Mouse (Mus musculus) heart, embryonic 10.5 days (tissue): ENCODE results near the gene Bsg. TPM values are rescaled to one million over a fixed set of nuclear protein-coding genes. Genes with fewer than 3 reads are reported as not detected.
"Not testable (repeated sequence)": the region's sequence is repeated elsewhere in the genome, so short reads cannot be mapped to it uniquely, and the experiment has no call there.

ENCODE experiments used
- DNase-seq: peaks from one replicate; pipeline ENCODE4 v3.0.0-alpha.2; 2017; ENCODE audit warnings: low spot score
- H3K27ac ChIP-seq: fragments of 300-500 bp; sonication (generic); 2 replicates; pipeline ENCODE4 v1.5.1; 2016; ENCODE audit warnings: mild to moderate bottlenecking
- H3K27me3 ChIP-seq: fragments of 300-500 bp; sonication (generic); 2 replicates; pipeline ENCODE4 v1.6.1; 2016; ENCODE audit warnings: mild to moderate bottlenecking; ENCODE audit not compliant: poor library complexity, insufficient read depth, severe bottlenecking
- H3K36me3 ChIP-seq: fragments of 300-500 bp; sonication (generic); 2 replicates; pipeline ENCODE4 v1.6.1; 2016; ENCODE audit warnings: mild to moderate bottlenecking, moderate library complexity
- H3K4me1 ChIP-seq: fragments of 300-500 bp; sonication (generic); 2 replicates; pipeline ENCODE4 v1.6.1; 2016; ENCODE audit warnings: mild to moderate bottlenecking
- H3K4me3 ChIP-seq: fragments of 300-500 bp; sonication (generic); 2 replicates; pipeline ENCODE4 v1.5.1; 2016; ENCODE audit warnings: mild to moderate bottlenecking, moderate library complexity
- H3K9me3 ChIP-seq: fragments of 300-500 bp; sonication (generic); 2 replicates; pipeline ENCODE4 v1.6.1; 2016; ENCODE audit warnings: mild to moderate bottlenecking, moderate library complexity
- WGBS: fragments of 180-500 bp; shearing (Covaris S2); methylation state at CpG from one replicate; pipeline ENCODE4 v1.1.7; 2016; 5-methylcytosine and 5-hydroxymethylcytosine counted together
- polyA plus RNA-seq: library from polyadenylated mRNA; unstranded; fragments of >200 nt; fragmentation: Nextera tagmentation; extraction: Ambion mirVana; gene quantifications from 2 replicates; pipeline ENCODE4 v1.2.1, GENCODE M21; 2016

Bsg gene
- polyA plus RNA-seq, 1 experiment from 2014 or later = 1,251 TPM

DNA sequence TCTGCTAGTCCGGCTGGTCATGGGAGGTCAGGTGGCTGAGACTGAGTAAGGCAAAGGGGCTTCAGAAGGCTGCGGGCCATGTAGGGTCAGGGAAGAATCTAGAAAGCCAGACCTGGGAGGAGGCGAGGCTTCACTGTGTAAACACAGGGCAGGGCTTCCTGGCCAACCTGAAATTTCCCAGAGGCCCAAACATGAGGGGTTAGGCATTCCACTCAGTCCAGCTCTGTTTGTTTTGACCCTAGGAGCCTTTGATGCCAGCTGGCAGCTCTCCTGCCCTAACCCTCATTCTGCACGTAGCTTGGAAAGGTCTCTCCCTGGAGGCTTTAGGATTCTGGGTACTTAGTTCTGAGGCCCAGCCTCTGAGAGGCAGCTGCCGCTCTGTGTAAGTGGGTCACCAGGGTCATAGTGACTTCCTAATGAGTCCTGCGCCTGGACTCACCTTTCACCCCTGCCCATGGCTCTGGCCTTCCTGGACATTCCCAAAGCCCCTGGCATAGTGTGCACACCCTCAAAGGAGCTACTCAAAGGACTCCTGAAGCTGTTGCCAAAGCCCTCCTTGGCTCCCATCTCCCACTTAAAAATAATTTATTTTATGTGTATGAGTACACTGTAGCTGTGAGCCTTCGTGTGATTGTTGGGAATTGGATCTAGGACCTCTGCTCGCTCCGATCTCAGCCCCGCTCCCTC, 2.7 kb upstream of the Bsg start:
- H3K9me3 ChIP-seq = no peaks in the 10 kb centered on the region
- peak overlapping the region; percentile 81 for H3K27ac ChIP-seq
- peak; percentile 76 for DNase-seq
- H3K4me3 ChIP-seq = peak overlapping the region; percentile 8; the same call in 1 of the 2 replicates
- peaks cover 6% of the 10 kb centered on the region for H3K36me3 ChIP-seq
- WGBS = 49% methylated on average over 10 of the region's 10 CpGs
- H3K27me3 ChIP-seq = no peaks in the 10 kb centered on the region
- peaks cover 40% of the 10 kb centered on the region for H3K4me1 ChIP-seq

DNA sequence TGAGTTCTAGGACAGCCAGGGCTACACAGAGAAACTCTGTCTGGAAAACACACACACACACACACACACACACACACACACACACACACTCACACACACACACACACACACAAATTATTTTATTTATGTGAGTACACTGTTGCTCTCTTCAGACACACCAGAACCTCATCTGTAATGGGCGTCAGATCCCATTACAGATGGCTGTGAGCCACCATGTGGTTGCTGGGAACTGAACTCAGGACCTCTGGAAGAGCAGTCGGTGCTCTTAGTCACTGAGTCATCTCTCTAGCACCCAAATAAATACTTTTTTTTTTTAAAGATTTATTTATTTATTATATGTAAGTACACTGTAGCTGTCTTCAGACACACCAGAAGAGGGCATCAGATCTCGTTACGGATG, 1.3 kb upstream of the Bsg start:
- DNase-seq, H3K27me3 ChIP-seq, H3K4me3 ChIP-seq, H3K27ac ChIP-seq, H3K9me3 ChIP-seq: not testable (repeated sequence)
- peaks cover 20% of the 10 kb centered on the region for H3K36me3 ChIP-seq
- H3K4me1 ChIP-seq = peaks cover 52% of the 10 kb centered on the region
- WGBS = 88% methylated on average over 4 of the region's 4 CpGs

DNA sequence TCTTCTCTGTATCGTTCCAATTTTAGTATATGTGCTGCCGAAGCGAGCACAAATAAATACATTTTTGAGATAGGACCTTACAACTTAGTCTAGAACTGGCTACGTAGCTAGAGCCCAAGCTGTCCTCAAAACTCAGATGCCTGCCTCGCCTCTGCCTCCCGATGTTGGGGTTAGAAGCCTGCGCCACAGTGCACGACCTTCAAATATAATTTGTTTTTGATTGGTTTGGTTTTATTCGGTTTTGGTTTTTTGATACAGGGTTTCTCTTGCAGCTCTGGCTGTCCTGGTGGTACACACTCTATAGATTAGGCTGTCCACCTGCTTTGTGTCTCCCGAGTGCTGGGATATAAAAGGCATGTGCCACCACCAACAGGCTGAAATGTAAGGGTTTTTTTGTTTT, 750 bp upstream of the Bsg start:
- Histone ChIP-seq H3K4me1 (peaks cover 58% of the 10 kb centered on the region), H3K36me3 (peaks cover 25% of the 10 kb centered on the region), H3K27ac (peak overlapping the region; percentile 95)

DNA sequence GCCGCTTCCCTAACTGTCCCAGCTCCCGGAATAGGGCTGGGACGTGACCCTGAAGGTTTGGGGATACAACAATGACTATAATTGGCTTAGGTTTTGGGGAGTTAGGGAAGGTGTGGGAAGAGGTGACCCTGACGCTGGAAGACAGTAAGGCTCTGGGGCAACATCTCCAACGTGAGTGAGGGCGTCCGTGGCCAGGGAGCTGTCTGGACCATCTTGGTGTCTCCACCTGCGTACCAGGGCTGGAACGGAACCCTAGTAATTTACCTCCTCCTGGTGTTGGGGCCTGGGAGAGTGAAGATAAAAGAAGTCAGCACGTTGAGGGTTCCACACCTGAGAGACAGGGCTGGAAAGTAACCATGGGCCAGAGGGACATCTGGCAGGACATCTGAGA, 674 bp downstream of the Bsg start:
- Histone ChIP-seq H3K27me3 (no peaks in the 10 kb centered on the region), H3K36me3 (peaks cover 39% of the 10 kb centered on the region), H3K4me1 (peaks cover 70% of the 10 kb centered on the region), H3K27ac (peak overlapping the region; percentile 95), H3K4me3 (peak overlapping the region; percentile 74), H3K9me3 (no peaks in the 10 kb centered on the region)
- DNase-seq = no peak
- 5% methylated on average over 10 of the region's 10 CpGs for WGBS

More for the DNA sequence above, 750 bp upstream of the Bsg start:
- H3K4me3 ChIP-seq = peak overlapping the region; percentile 74
- no peaks in the 10 kb centered on the region for H3K9me3 ChIP-seq
- no peaks in the 10 kb centered on the region for H3K27me3 ChIP-seq
- WGBS = 73% methylated on average over 10 of the region's 10 CpGs
- no peak for DNase-seq

DNA sequence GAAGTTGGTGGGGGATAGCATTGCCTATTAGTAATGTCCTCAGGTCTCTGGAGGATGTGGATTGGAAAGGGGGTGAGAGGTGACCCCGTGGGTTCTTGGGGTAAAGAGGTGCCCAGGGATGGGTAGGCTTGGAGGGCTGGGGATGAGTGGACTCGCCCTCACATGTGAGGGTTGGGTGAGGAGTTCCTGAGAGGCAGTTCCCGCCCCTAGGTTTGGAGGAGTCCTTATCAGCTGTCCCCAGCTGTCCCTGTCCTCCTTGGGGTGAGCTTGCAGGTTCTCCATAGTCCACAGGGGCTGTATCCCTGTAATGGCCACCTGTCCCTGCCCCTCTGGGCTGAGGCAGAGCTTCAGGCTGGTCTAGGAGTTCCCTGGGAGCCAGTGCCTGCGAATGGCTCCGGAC, 1.7 kb downstream of the Bsg start:
- Histone ChIP-seq H3K4me3 (peak overlapping the region; percentile 74), H3K27ac (peak overlapping the region; percentile 95), H3K36me3 (peaks cover 49% of the 10 kb centered on the region), H3K9me3 (no peaks in the 10 kb centered on the region), H3K27me3 (no peaks in the 10 kb centered on the region), H3K4me1 (peaks cover 74% of the 10 kb centered on the region)
- 55% methylated on average over 5 of the region's 5 CpGs for WGBS
- DNase-seq = peak; percentile 93

DNA sequence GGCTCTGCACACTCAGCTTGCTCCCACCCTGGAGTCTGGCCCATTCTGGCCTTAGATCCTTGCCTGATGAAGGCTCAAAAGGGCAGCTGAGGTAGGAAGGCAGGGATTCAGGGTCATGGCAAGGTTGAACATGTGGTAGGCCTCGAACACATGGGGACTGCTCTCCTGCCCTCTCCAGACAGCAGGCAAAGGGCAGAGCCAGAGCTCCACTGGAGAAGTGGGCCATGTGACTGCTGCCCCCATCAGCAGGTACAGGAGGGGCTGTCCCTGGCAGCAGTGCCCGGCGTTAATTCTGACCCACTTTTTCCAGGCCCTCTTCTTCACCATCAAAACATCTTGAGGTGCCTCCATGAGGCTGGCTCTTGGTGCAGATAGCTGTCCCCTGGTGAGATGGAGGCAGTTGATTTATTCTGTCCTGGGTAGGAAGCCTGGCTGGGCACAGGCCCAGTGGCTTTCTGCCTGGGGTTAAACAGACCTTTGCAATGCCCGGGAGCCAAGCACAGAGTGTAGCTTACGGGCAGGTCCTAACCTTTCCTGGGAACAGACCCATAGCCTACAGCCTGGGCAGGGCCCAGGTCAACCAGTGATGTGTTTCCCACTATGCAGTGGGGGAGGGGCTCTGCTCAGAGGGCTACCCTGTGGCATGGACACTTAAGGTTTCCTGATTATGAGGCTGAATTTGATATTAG, 2.3 kb downstream of the Bsg start:
- H3K4me3 ChIP-seq = peak overlapping the region; percentile 74

DNA sequence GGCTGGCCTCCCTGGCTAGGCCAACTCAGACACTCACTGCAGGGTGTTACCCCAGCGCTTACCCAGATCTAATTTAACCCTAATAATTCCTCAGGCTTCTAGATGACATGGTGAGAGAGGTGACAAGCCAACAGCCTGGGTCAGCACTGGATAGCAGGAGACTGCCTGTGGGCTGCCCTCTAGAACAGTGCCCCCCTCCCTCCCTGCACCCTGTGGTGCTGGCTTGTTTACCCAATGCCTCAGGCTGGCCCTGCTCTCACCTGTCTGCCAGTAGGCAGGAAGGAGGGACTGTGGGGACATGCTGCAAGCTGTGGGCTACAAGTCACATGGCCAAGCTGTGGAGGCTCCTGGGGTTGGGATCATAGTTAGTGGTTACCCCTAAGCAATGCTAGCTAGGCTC, 2.9 kb downstream of the Bsg start:
- H3K27ac ChIP-seq = peak overlapping the region; percentile 95
- H3K9me3 ChIP-seq = no peaks in the 10 kb centered on the region
- no peaks in the 10 kb centered on the region for H3K27me3 ChIP-seq
- peaks cover 61% of the 10 kb centered on the region for H3K36me3 ChIP-seq
- no peak for DNase-seq
- H3K4me3 ChIP-seq = peak overlapping the region; percentile 74
- H3K4me1 ChIP-seq = peaks cover 73% of the 10 kb centered on the region
- 69% methylated on average over 1 of the region's 1 CpGs for WGBS

More for the DNA sequence above, 2.3 kb downstream of the Bsg start:
- WGBS = 78% methylated on average over 5 of the region's 5 CpGs
- Histone ChIP-seq H3K4me1 (peaks cover 74% of the 10 kb centered on the region), H3K27ac (peak overlapping the region; percentile 95; the same call in 1 of the 2 replicates), H3K9me3 (no peaks in the 10 kb centered on the region), H3K36me3 (peaks cover 55% of the 10 kb centered on the region), H3K27me3 (no peaks in the 10 kb centered on the region)
- no peak for DNase-seq

DNA sequence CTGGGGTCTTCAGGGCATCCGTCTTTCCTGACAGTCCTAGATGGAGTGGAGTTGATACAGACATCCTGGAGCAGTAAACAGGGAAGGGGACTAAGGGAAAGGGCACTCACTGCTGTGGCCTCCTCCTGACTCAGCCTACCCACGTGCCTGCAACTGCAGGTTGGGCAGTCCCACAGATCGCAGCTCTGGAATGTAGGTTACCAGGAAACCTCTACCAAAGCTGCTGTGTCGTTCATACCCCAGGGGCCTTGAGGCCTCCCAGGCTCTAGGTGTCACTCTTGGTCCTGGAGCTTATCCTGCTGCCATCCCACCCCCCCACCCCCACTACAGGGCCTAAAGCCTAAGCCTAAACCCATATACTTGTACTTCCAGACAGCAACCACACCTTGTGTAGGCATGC, 3.5 kb downstream of the Bsg start:
- WGBS = 47% methylated on average over 4 of the region's 4 CpGs
- no peak for DNase-seq
- no peak overlapping the region for H3K27ac ChIP-seq
- H3K36me3 ChIP-seq = peaks cover 62% of the 10 kb centered on the region
- H3K4me1 ChIP-seq = peaks cover 78% of the 10 kb centered on the region
- H3K4me3 ChIP-seq = peak overlapping the region; percentile 74
- H3K27me3 ChIP-seq = no peaks in the 10 kb centered on the region
- no peaks in the 10 kb centered on the region for H3K9me3 ChIP-seq

DNA sequence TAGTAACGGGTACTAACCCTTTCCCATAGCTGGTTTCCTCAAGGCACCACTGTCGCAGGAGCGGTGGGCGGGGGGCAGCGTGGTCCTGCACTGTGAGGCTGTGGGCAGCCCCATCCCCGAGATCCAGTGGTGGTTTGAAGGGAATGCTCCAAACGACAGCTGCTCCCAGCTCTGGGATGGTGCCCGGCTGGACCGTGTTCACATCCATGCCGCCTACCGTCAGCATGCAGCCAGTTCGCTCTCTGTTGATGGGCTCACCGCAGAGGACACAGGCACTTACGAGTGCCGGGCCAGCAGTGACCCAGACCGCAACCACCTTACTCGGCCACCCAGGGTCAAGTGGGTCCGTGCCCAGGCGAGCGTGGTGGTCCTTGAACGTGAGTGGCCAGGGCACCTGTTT, 4.4 kb downstream of the Bsg start:
- WGBS = 85% methylated on average over 21 of the region's 21 CpGs
- H3K4me1 ChIP-seq = peaks cover 76% of the 10 kb centered on the region
- no peak for DNase-seq
- H3K9me3 ChIP-seq = no peaks in the 10 kb centered on the region
- H3K27ac ChIP-seq = peak overlapping the region; percentile 54
- peaks cover 62% of the 10 kb centered on the region for H3K36me3 ChIP-seq
- peaks cover under 1% of the 10 kb centered on the region; the same call in 1 of the 2 replicates for H3K27me3 ChIP-seq
- H3K4me3 ChIP-seq = peak overlapping the region; percentile 22

DNA sequence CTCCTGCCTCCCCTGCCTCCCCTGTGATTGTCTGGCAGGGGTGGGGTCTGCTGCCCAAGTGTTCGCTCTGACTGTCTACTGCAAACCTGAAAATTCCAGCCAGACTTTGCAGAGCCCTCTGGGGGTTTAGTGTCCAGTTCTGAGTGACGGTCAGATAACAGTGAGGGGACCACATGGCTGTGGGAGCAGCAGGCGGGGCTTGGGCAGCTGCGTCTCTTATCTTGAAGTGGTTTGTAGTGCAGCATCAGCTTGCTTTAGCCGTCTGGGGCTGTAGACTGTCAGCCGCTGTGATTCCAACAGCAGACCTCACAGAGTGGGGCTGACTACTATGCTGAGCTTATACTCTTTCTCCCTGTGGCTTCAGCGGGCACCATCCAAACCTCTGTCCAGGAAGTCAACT, 5.0 kb downstream of the Bsg start:
- H3K36me3 ChIP-seq = peaks cover 62% of the 10 kb centered on the region
- peaks cover 75% of the 10 kb centered on the region for H3K4me1 ChIP-seq
- WGBS = 18% methylated on average over 7 of the region's 7 CpGs

DNA sequence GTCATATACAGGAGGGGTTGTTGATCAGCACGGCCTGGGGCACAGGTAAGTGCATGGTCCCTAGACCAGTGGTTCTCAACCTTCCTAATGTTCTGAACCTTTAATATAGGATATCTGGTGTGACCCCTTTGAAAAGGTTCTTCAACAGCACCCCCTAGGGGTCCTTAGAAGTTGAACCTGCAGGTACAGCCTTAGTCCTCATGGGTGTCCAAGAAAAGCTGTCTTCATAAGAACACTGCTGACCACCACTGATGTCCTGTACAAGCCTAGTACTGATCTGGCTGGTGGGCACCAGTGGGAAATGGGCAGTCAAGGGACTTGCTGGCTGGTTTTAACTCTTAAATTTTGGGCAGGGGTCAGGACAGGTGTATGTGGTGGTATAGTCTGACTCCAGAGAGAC, 7.7 kb downstream of the Bsg start:
- H3K27ac ChIP-seq = no peak overlapping the region
- peaks cover 64% of the 10 kb centered on the region for H3K4me1 ChIP-seq
- 76% methylated on average over 1 of the region's 1 CpGs for WGBS
- peaks cover 51% of the 10 kb centered on the region for H3K36me3 ChIP-seq
- DNase-seq = no peak
- peaks cover 3% of the 10 kb centered on the region; the same call in 1 of the 2 replicates for H3K9me3 ChIP-seq
- peaks cover 33% of the 10 kb centered on the region for H3K27me3 ChIP-seq
- no peak overlapping the region for H3K4me3 ChIP-seq

More for the DNA sequence above, 5.0 kb downstream of the Bsg start:
- DNase-seq = peak; percentile 94
- Histone ChIP-seq H3K27me3 (peaks cover 7% of the 10 kb centered on the region; the same call in 1 of the 2 replicates), H3K27ac (peak overlapping the region; percentile 54), H3K4me3 (peak overlapping the region; percentile 22), H3K9me3 (no peaks in the 10 kb centered on the region)

DNA sequence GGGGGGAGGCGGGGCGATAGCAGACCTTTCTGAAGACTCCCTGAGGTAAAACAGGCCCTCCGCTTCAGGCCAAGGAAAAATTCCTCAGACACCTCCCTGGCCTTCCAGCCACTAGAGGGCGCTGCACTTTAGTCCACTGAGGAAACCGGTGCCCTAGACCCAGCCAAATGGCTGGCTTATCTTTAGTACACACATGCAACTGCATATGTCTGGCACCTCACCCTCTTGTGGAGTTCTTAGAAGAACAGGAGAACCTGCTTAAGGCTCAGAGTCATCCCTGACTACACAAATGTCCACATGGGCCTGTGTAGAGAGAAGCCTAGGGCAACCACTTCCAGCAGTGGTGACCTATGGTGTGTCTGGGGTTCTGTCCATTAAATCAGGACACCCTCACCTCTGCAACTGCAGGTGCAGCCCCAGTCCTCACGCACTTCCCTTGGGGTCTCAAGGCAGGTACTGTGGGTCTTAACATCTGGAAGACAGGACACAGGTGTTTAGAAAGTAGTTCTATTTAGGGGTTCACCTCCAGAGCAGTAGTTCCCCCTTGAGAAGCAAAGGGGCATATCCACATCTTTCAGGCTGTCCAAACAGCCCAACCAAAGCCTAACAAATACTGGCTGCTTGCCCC, 8.3 kb downstream of the Bsg start:
- WGBS = 16% methylated on average over 4 of the region's 6 CpGs
- peak; percentile 95 for DNase-seq
- Histone ChIP-seq H3K9me3 (peaks cover 3% of the 10 kb centered on the region; the same call in 1 of the 2 replicates), H3K27ac (no peak overlapping the region), H3K4me3 (no peak overlapping the region), H3K27me3 (peaks cover 39% of the 10 kb centered on the region), H3K4me1 (peaks cover 64% of the 10 kb centered on the region), H3K36me3 (peaks cover 45% of the 10 kb centered on the region)

DNA sequence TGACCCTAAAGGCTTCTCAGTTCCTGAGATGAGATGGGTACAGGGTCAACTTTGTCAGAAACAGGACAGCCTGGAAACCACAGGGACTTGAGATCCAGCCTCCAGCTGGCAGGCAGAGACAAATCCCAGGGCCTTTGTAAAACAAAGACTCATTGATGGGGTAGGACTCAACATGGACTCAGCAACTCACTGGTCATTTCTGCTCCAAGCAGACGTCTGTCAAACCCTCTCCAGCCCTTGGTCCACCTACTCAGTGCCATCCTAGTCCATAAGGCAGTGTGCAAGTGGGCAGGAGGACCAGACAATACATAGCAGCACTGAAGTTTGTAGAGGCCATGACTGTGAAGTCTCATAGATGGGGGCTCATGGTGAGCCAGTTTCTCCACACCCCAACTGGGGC, 8.9 kb downstream of the Bsg start:
- H3K9me3 ChIP-seq = peaks cover 3% of the 10 kb centered on the region; the same call in 1 of the 2 replicates
- DNase-seq = peak; percentile 77
- H3K4me1 ChIP-seq = peaks cover 64% of the 10 kb centered on the region
- peaks cover 45% of the 10 kb centered on the region for H3K27me3 ChIP-seq
- H3K27ac ChIP-seq = no peak overlapping the region
- H3K4me3 ChIP-seq = no peak overlapping the region
- 42% methylated on average over 1 of the region's 1 CpGs for WGBS
- peaks cover 40% of the 10 kb centered on the region for H3K36me3 ChIP-seq
